Mouse (Mus musculus) splenic B cell, adult 2 months (primary cell): ENCODE measurements around the gene Paxbp1.

Source experiments
- DNase-seq: peaks from one replicate; pipeline ENCODE4 v3.0.0-alpha.2; 2011; ENCODE audit warnings: low read depth, low spot score
- H3K27me3 ChIP-seq: 2 replicates; pipeline ENCODE4 v1.6.1; 2012; ENCODE audit warnings: mild to moderate bottlenecking, low read length, moderate library complexity, mixed read lengths; ENCODE audit not compliant: control insufficient read depth, poor library complexity, insufficient read depth, severe bottlenecking
- H3K36me3 ChIP-seq: 2 replicates; pipeline ENCODE4 v1.6.1; 2012; ENCODE audit warnings: mild to moderate bottlenecking, low read length, moderate library complexity, mixed read lengths; ENCODE audit not compliant: control insufficient read depth, poor library complexity, insufficient read depth, severe bottlenecking

Gene Paxbp1

GRCm38 (mm10) chr16:90996327-90997243 lies 47.8 kb downstream of the Paxbp1 start:
- no peaks in the 10 kb centered on the region; the same call in 1 of the 2 replicates for H3K27me3 ChIP-seq
- 0 out of 2 replicates have a peak, but pooled peaks cover 2% of the 10 kb centered on the region for H3K36me3 ChIP-seq
- DNase-seq = no peak

- DNase-seq = no peak
- H3K27me3 ChIP-seq = no peaks in the 10 kb centered on the region
- H3K36me3 ChIP-seq = 0 out of 2 replicates have a peak, but pooled peaks cover 2% of the 10 kb centered on the region
These were observed 48.8 kb downstream of the Paxbp1 start for GRCm38 (mm10) chr16:90995498-90995897.

- DNase-seq = no peak
These were observed 49.3 kb downstream of the Paxbp1 start for GRCm38 (mm10) chr16:90995023-90995422.

GRCm38 (mm10) chr16:90989162-90989561 lies 55.2 kb downstream of the Paxbp1 start:
- Histone ChIP-seq H3K36me3 (0 out of 2 replicates have a peak, but pooled peaks cover 7% of the 10 kb centered on the region), H3K27me3 (no peaks in the 10 kb centered on the region)
- DNase-seq = no peak

More at GRCm38 (mm10) chr16:90995023-90995422, 49.3 kb downstream of the Paxbp1 start:
- 0 out of 2 replicates have a peak, but pooled peaks cover 2% of the 10 kb centered on the region for H3K36me3 ChIP-seq
- H3K27me3 ChIP-seq = no peaks in the 10 kb centered on the region

- no peaks in the 10 kb centered on the region for H3K27me3 ChIP-seq
- 0 out of 2 replicates have a peak, but pooled peaks cover 7% of the 10 kb centered on the region for H3K36me3 ChIP-seq
- DNase-seq = no peak
These were observed 55.7 kb downstream of the Paxbp1 start for GRCm38 (mm10) chr16:90988665-90989064.

- H3K27me3 ChIP-seq = no peaks in the 10 kb centered on the region
- H3K36me3 ChIP-seq = 0 out of 2 replicates have a peak, but pooled peaks cover 5% of the 10 kb centered on the region
- no peak for DNase-seq
These were observed 56.3 kb downstream of the Paxbp1 start for GRCm38 (mm10) chr16:90988039-90988438.

GRCm38 (mm10) chr16:90971004-90971403 lies 73.3 kb downstream of the Paxbp1 start:
- Histone ChIP-seq H3K36me3 (peaks cover 12% of the 10 kb centered on the region), H3K27me3 (no peaks in the 10 kb centered on the region)
- no peak for DNase-seq

- H3K36me3 ChIP-seq = peaks cover 12% of the 10 kb centered on the region
- H3K27me3 ChIP-seq = no peaks in the 10 kb centered on the region
- DNase-seq = no peak
These were observed 78.1 kb downstream of the Paxbp1 start for GRCm38 (mm10) chr16:90966241-90966640.

GRCm38 (mm10) chr16:90964302-90964701 lies 80.0 kb downstream of the Paxbp1 start:
- DNase-seq = no peak
- no peaks in the 10 kb centered on the region for H3K27me3 ChIP-seq

More at GRCm38 (mm10) chr16:90964302-90964701, 80.0 kb downstream of the Paxbp1 start:
- H3K36me3 ChIP-seq = 0 out of 2 replicates have a peak, but pooled peaks cover 6% of the 10 kb centered on the region
